Mouse (Mus musculus) activated CD4-positive, CD25-positive, alpha-beta regulatory T cell, adult 4 months (primary cell): Measurements from ENCODE around the gene Gm10153. TPM values are rescaled to one million over a fixed set of nuclear protein-coding genes. Genes with fewer than 3 reads are reported as not detected.
"Not testable (repeated sequence)": the region's sequence is repeated elsewhere in the genome, so short reads cannot be mapped to it uniquely, and the experiment has no call there.

Experiments used
- ATAC-seq: one replicate; pipeline ENCODE4 v1.8.0; 2017
- polyA plus RNA-seq, 2 experiments: library from polyadenylated mRNA; unstranded; fragments of 100-300 nt; shearing (Covaris generic); gene quantifications; one replicate each; pipeline ENCODE4 v1.2.1; 2017

Gene Gm10153
- polyA plus RNA-seq: not detected

DNA sequence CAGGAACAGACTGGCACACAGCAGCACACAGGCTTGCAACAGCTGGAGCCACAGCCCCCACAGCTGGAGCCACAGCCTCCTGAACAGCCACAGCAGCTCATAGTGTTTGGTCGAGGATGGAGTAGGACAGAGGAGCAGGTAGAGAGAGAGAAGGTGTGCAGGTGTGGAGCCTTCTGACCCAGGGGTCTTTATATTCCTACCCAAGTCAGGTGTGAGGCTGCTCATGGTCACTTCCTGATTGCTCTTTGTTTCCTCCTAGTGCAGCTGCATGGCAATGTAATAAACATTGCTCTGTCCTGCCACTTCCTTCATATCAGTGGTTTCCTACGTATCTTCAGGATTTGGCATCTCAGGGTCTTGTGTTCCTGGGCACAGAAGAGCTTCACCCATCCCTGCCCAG lies at the start of gene Gm10153:
Gene Gm10153 (minus strand): TSS at position 101 of the 400 bp plus-strand sequence.
- no peak for ATAC-seq

DNA sequence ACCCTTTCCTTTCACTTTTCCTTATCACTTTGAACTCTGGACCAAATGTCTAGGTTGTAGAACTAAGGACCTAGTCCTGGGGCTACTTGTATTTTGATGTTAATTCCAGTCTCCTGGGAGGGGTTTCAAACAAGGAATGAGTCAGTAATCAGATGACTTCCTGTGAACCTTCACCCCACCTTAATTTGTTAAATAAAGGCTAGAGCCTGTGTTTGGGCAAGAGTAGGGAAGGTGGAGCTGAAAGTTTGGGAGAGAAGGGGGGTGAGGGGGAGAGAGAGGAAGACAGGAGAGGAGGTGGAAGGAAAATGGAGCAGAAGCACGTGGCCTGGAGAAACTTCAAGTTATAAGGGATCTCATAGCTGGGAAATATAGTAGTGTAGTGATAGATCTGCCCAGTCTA lies 41.4 kb upstream of the Gm10153 start:
- ATAC-seq: no peak

- not testable (repeated sequence) for ATAC-seq
Observed at GRCm38 (mm10) chr7:142229871-142230270, 39.7 kb upstream of the Gm10153 start, which contains the start of gene Krtap5-5. Gene Krtap5-5 (minus strand): TSS chr7:142229971.

- no peak for ATAC-seq
Observed at GRCm38 (mm10) chr7:142224518-142224917, 34.3 kb upstream of the Gm10153 start.

DNA sequence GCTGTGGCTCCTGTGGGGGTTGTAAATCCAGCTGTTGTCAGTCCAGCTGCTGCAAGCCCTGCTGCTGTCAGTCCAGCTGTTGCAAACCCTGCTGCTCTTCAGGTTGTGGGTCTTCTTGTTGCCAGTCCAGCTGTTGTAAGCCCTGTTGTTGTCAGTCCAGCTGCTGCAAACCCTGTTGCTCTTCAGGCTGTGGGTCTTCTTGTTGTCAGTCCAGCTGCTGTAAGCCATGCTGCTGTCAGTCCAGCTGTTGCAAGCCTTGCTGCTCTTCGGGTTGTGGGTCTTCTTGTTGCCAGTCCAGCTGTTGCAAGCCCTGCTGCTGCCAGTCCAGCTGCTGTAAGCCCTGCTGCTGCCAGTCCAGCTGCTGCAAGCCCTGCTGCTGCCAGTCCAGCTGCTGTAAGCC lies 21.9 kb upstream of the Gm10153 start:
- ATAC-seq: not testable (repeated sequence)

GRCm38 (mm10) chr7:142211559-142211958 lies 21.4 kb upstream of the Gm10153 start, which contains the start of gene Gm7579:
Gene Gm7579 (plus strand): TSS chr7:142211859.
- ATAC-seq: no peak

DNA sequence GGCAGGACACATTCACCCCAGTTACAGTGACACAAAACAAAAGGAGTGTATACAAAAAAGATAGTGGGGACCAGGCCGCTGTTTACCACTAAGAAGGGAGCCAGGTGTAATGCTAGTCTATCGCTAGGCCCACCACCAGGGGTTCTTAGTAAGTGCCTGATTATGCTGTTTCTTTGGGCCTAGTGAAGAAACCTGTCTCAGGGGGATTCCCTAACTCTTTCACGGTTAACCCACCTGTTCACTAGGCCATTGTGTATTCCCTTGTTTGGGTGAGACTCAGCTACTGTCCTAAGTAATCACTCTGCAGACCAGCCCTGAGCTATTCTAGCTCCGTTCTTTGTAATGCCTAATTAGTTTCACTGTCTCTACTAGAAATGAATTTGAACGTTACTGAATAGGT lies 16.7 kb upstream of the Gm10153 start:
- ATAC-seq: not testable (repeated sequence)

GRCm38 (mm10) chr7:142205488-142205887 lies 15.3 kb upstream of the Gm10153 start:
- ATAC-seq: no peak

GRCm38 (mm10) chr7:142201064-142201463 lies 10.9 kb upstream of the Gm10153 start, which contains the start of gene Krtap5-3:
Gene Krtap5-3 (plus strand): TSS chr7:142201364.
- ATAC-seq: no peak

GRCm38 (mm10) chr7:142198748-142199147 lies 8.6 kb upstream of the Gm10153 start:
- ATAC-seq: no peak

GRCm38 (mm10) chr7:142188156-142188555 lies 2.0 kb downstream of the Gm10153 start:
- no peak for ATAC-seq

DNA sequence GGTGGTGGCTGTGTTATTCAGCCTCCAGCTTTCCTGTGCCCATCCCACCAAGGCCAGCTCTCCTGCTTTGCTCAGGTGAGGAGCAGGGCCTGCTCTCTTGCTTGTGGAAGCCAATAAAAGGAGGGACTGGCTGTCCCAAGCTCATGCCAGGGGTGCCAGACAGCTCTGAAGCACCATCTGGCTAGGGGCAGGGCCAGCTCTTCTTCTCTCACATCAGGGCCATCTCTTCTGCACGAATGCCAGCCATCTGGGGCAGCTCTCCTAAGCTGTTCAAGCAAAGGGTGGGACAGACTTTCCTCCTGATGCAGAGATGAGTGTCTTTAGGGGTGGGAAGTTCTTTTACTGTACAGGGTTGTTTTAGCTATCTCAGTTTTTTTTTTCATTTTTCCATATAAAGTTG lies 9.2 kb downstream of the Gm10153 start:
- ATAC-seq: no peak

GRCm38 (mm10) chr7:142178685-142179084 lies 11.5 kb downstream of the Gm10153 start:
- no peak for ATAC-seq

- ATAC-seq: not testable (repeated sequence)
Observed at GRCm38 (mm10) chr7:142175905-142176304, 14.3 kb downstream of the Gm10153 start, which contains the start of gene Krtap5-2. Gene Krtap5-2 (minus strand): TSS chr7:142176005.

- ATAC-seq: no peak
Observed at GRCm38 (mm10) chr7:142169836-142170235, 20.4 kb downstream of the Gm10153 start.

DNA sequence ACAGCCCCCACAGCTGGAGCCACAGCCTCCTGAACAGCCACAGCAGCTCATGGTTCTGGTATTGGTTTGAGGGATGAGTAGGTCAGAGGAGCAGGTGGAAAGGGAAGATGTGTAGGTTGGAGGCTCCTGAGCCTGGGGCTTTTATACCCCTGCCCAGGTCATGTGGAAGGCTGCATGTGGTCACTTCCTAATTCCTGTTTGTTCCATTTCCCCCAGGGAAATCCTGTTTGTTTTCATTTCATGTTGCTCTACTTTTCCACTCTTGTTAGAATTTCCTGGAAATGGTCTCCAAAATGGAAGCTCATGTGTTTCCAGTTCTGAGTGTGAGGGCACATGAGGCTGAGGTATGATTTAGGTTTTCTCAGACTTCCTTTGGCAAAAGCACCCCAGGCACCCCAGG lies 24.6 kb downstream of the Gm10153 start, which contains the start of gene Gm4553:
Gene Gm4553 (minus strand): TSS at position 101 of the 400 bp plus-strand sequence.
- not testable (repeated sequence) for ATAC-seq

- ATAC-seq: no peak
Observed at GRCm38 (mm10) chr7:142159366-142159765, 30.8 kb downstream of the Gm10153 start.

GRCm38 (mm10) chr7:142157013-142157412 lies 33.2 kb downstream of the Gm10153 start, which contains the start of gene Gm29735:
Gene Gm29735 (minus strand): TSS chr7:142157113.
- not testable (repeated sequence) for ATAC-seq

GRCm38 (mm10) chr7:142155308-142155707 lies 34.9 kb downstream of the Gm10153 start:
- ATAC-seq: no peak

DNA sequence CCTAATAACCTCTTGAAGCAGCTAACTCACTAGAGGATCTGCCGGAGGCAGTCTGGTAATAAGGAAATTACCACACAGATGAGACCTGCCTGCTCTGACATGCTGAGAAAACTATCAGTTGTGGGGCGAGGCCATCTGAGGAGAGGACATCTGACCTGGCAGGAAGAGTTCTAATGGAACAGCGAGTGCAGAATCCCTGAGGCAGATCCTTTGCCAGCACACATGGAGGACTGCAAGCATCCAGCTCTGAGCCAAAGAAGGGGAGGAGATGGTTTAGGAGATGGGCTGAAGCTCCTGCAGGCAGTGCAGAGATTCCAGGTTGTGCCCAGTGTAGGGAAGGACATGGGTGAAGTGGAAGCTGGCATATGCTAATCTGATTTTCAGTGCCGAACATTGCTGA lies 38.0 kb downstream of the Gm10153 start:
- ATAC-seq: no peak

- no peak for ATAC-seq
Observed at GRCm38 (mm10) chr7:142148633-142149032, 41.6 kb downstream of the Gm10153 start.

DNA sequence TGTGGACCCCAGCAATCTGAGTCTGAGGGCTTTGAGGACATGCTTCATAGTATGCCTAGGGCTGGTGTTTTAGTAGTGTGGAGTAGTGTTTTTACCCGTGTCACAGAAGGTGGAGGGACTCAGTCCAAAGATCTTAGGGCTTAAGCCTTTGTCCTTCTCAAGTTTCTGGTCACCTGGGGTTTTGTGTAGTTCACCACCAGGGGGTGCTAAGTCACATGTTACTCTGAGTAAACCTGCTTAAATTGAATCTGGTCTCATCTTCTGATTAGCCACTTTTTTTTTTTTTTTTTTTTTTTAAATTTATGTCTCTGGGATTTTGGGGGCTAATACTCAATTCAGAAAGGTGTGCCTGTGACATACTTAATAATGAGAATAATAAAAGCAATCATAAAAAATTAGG lies 44.2 kb downstream of the Gm10153 start:
- no peak for ATAC-seq

DNA sequence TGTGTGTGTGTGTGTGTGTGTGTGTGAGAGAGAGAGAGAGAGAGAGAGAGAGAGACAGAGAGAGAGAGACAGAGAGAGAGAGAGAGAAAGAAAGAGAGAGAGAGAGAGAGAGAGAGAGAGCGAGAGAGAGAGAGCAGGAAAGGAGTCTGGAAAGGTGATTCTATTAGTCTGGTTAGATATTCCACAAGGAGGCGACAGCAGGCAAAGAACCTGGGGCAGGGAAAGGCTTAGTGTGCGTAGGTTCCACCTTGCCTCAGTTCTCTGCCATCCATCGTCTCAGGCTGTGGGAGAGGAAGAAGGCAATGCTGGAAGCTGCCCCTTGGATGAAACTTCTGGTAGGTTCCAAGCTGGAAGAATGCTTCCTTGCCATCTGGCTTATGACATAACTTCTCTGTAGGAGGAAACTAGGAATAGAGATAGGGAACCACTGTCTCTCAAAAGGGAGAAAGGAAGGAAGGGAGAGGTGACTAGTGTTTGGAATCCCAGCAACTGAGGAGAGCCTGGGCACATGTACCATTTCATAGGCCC lies 44.7 kb downstream of the Gm10153 start:
- no peak for ATAC-seq

DNA sequence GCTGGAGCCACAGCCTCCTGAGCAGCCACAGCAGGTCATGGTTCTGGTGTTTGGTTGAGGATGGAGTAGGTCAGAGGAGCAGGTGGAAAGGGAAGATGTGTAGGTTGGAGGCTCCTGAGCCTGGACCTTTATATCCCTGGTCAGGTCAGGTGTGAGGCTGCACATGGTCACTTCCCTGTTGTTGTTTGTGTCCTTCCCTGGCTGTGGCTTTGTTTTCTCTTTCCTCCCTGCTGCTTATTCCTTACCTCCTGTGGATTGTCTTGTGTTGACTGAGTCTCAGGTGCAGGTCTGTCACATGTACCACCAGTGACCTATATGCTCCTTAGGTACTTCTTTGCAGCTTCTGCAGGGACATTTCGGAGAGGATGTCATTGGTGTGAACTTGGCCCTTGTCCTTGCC lies 45.7 kb downstream of the Gm10153 start, which contains the start of gene Gm45337:
Gene Gm45337 (minus strand): TSS at position 101 of the 400 bp plus-strand sequence.
- no peak for ATAC-seq
